Mouse (Mus musculus) spleen, adult 2 months (tissue): ENCODE measurements around the gene Ucn3. TPM values are rescaled to one million over a fixed set of nuclear protein-coding genes. Genes with fewer than 3 reads are reported as not detected.

Experiments
- DNase-seq, 2 experiments: peaks; one replicate each; pipeline versions ENCODE4 v3.0.0 to v3.0.0-alpha.2; 2012 to 2021; ENCODE audit warnings: low spot score in 2 of 2, low read depth in 1 of 2
- H3K27ac ChIP-seq: fragments of 200-500 bp; 2 replicates; pipeline ENCODE4 v1.5.1; 2012; ENCODE audit warnings: low read length, inconsistent platforms; ENCODE audit not compliant: insufficient read depth
- H3K27me3 ChIP-seq: fragments of 200-500 bp; 2 replicates; pipeline ENCODE4 v1.6.1; 2012; ENCODE audit warnings: mild to moderate bottlenecking, moderate library complexity, low read length, inconsistent platforms; ENCODE audit not compliant: control insufficient read depth, insufficient read depth
- H3K36me3 ChIP-seq: fragments of 200-500 bp; 2 replicates; pipeline ENCODE4 v1.6.1; 2012; ENCODE audit warnings: mild to moderate bottlenecking, low read length, inconsistent platforms; ENCODE audit not compliant: control insufficient read depth, insufficient read depth
- H3K4me1 ChIP-seq: fragments of 200-500 bp; 2 replicates; pipeline ENCODE4 v1.6.1; 2011; ENCODE audit warnings: inconsistent platforms; ENCODE audit not compliant: control insufficient read depth, insufficient read depth, insufficient read length
- H3K4me3 ChIP-seq: fragments of 200-500 bp; 2 replicates; pipeline ENCODE4 v1.5.1; 2011; ENCODE audit warnings: mild to moderate bottlenecking, inconsistent platforms; ENCODE audit not compliant: insufficient read depth, insufficient read length; ENCODE audit errors: extremely low read depth
- CTCF ChIP-seq: fragments of 200-500 bp; IDR thresholded peaks from 2 replicates; pipeline ENCODE4 v1.5.1; 2011; ENCODE audit warnings: mild to moderate bottlenecking, inconsistent platforms; ENCODE audit not compliant: insufficient read depth, insufficient read length, insufficient replicate concordance; ENCODE audit errors: extremely low read depth
- POLR2A ChIP-seq: fragments of 200-500 bp; IDR thresholded peaks from 2 replicates; pipeline ENCODE4 v1.6.1; 2011; ENCODE audit warnings: low read depth, low read length, inconsistent platforms
- WGBS: fragments of 180-500 bp; shearing (Covaris S2); methylation state at CpG from one replicate; pipeline ENCODE4 v1.1.7; 2018; 5-methylcytosine and 5-hydroxymethylcytosine counted together
- polyA plus RNA-seq: library from polyadenylated mRNA; depleted of rRNA; stranded (reverse); fragments of >200 nt; gene quantifications from 2 replicates; pipeline ENCODE4 v1.2.3, GENCODE M21; 2012; rRNA removed

The Ucn3 gene
- polyA plus RNA-seq = not detected in 2 replicates

GRCm38 (mm10) chr13:3945249-3945648 lies at the start of gene Ucn3:
TSS of gene Ucn3 (minus strand) at chr13:3945349.
- H3K27me3 ChIP-seq = no peaks in the 10 kb centered on the region
- H3K4me1 ChIP-seq = no peaks in the 10 kb centered on the region
- no peak within 1 kb of the TSS for H3K4me3 ChIP-seq
- 90% methylated on average over 2 of the region's 2 CpGs for WGBS
- no peak for DNase-seq
- H3K36me3 ChIP-seq = no peaks in the 10 kb centered on the region
- no peak within 1 kb of the TSS for H3K27ac ChIP-seq
- no peak for TF ChIP-seq CTCF
- TF ChIP-seq POLR2A = no peak

GRCm38 (mm10) chr13:3992081-3992480 lies 46.9 kb upstream of the Ucn3 start:
- no peak overlapping the region for H3K27ac ChIP-seq
- no peaks in the 10 kb centered on the region for H3K36me3 ChIP-seq
- H3K4me3 ChIP-seq = no peak overlapping the region
- H3K4me1 ChIP-seq = no peaks in the 10 kb centered on the region
- DNase-seq = no peak
- TF ChIP-seq CTCF = no peak
- TF ChIP-seq POLR2A = no peak
- H3K27me3 ChIP-seq = no peaks in the 10 kb centered on the region

- TF ChIP-seq POLR2A (no peak), CTCF (no peak)
- Histone ChIP-seq H3K36me3 (no peaks in the 10 kb centered on the region), H3K4me3 (no peak overlapping the region), H3K27ac (no peak overlapping the region), H3K4me1 (no peaks in the 10 kb centered on the region), H3K27me3 (no peaks in the 10 kb centered on the region)
- WGBS = 19% methylated on average over 4 of the region's 4 CpGs
- no peak for DNase-seq
Measured at GRCm38 (mm10) chr13:3968849-3969248, 23.7 kb upstream of the Ucn3 start.

GRCm38 (mm10) chr13:3951198-3951914 lies 6.2 kb upstream of the Ucn3 start:
- no peak for TF ChIP-seq POLR2A
- TF ChIP-seq CTCF = no peak
- Histone ChIP-seq H3K27ac (no peak overlapping the region), H3K36me3 (no peaks in the 10 kb centered on the region), H3K4me3 (no peak overlapping the region), H3K27me3 (no peaks in the 10 kb centered on the region), H3K4me1 (no peaks in the 10 kb centered on the region)
- 86% methylated on average over 6 of the region's 6 CpGs for WGBS
- DNase-seq = no peak

- Histone ChIP-seq H3K27me3 (no peaks in the 10 kb centered on the region), H3K4me1 (no peaks in the 10 kb centered on the region), H3K4me3 (no peak overlapping the region), H3K27ac (no peak overlapping the region), H3K36me3 (no peaks in the 10 kb centered on the region)
- WGBS = 87% methylated on average over 4 of the region's 4 CpGs
- no peak for DNase-seq
- no peak for TF ChIP-seq POLR2A
- no peak for TF ChIP-seq CTCF
Measured at GRCm38 (mm10) chr13:3949477-3949876, 4.3 kb upstream of the Ucn3 start.

- DNase-seq = no peak
- no peak overlapping the region for H3K4me3 ChIP-seq
- H3K4me1 ChIP-seq = no peaks in the 10 kb centered on the region
- H3K27ac ChIP-seq = no peak overlapping the region
- no peaks in the 10 kb centered on the region for H3K27me3 ChIP-seq
- TF ChIP-seq CTCF (no peak), POLR2A (no peak)
- H3K36me3 ChIP-seq = no peaks in the 10 kb centered on the region
- WGBS = 91% methylated on average over 4 of the region's 4 CpGs
Measured at GRCm38 (mm10) chr13:3947267-3947666, 2.1 kb upstream of the Ucn3 start.

GRCm38 (mm10) chr13:3944699-3945098 lies 450 bp downstream of the Ucn3 start:
- no peaks in the 10 kb centered on the region for H3K27me3 ChIP-seq
- H3K4me3 ChIP-seq = no peak overlapping the region
- no peak for DNase-seq
- TF ChIP-seq CTCF (no peak), POLR2A (no peak)
- H3K36me3 ChIP-seq = no peaks in the 10 kb centered on the region
- 81% methylated on average over 7 of the region's 7 CpGs for WGBS
- H3K4me1 ChIP-seq = no peaks in the 10 kb centered on the region
- no peak overlapping the region for H3K27ac ChIP-seq
